Mouse (Mus musculus): ENCODE results near the gene Rapgef2. TPM values are rescaled to one million over a fixed set of nuclear protein-coding genes. Genes with fewer than 3 reads are reported as not detected.

Rapgef2 gene
- polyA plus RNA-seq, 1 experiment from 2014 or later, result 9.0 TPM

GRCm38 (mm10) chr3:79045251-79045650 is 241.1 kb downstream of the Rapgef2 start:
- Histone ChIP-seq H3K9ac (ENCODE audit: low read depth, low read length) (no peak overlapping the region), H3K9me3 (ENCODE audit: control insufficient read depth, low read length) (no peaks in the 10 kb centered on the region; the same call in 1 of the 2 replicates), H3K4me1 (ENCODE audit: control insufficient read depth, insufficient read depth, low read length) (no peaks in the 10 kb centered on the region), H3K4me2 (replicated peaks; ENCODE audit: low read depth, low read length) (no peak overlapping the region), H3K4me3 (ENCODE audit: low read length) (no peak overlapping the region), H3K27ac (ENCODE audit: low read depth, low read length) (no peak overlapping the region), H3K36me3 (ENCODE audit: control insufficient read depth, insufficient read depth, low read length) (no peaks in the 10 kb centered on the region), H3K27me3 (ENCODE audit: control insufficient read depth, insufficient read depth, low read length) (no peaks in the 10 kb centered on the region)
- 60% methylated on average over 5 of the region's 5 CpGs for WGBS
- no peak for ATAC-seq (ENCODE audit: low FRiP score, low TSS enrichment)

- no peak overlapping the region for H3K4me3 ChIP-seq (ENCODE audit: low read length)
- no peak overlapping the region for H3K4me2 ChIP-seq (replicated peaks; ENCODE audit: low read depth, low read length)
- 54% methylated on average over 3 of the region's 3 CpGs for WGBS
- H3K36me3 ChIP-seq (ENCODE audit: control insufficient read depth, insufficient read depth, low read length), result no peaks in the 10 kb centered on the region
- peak; percentile 68; the same call in 1 of the 2 replicates for ATAC-seq (ENCODE audit: low FRiP score, low TSS enrichment)
- H3K27ac ChIP-seq (ENCODE audit: low read depth, low read length), result no peak overlapping the region
- H3K9me3 ChIP-seq (ENCODE audit: control insufficient read depth, low read length), result no peaks in the 10 kb centered on the region; the same call in 1 of the 2 replicates
- no peaks in the 10 kb centered on the region for H3K27me3 ChIP-seq (ENCODE audit: control insufficient read depth, insufficient read depth, low read length)
- no peaks in the 10 kb centered on the region for H3K4me1 ChIP-seq (ENCODE audit: control insufficient read depth, insufficient read depth, low read length)
- no peak overlapping the region for H3K9ac ChIP-seq (ENCODE audit: low read depth, low read length)
Observed at GRCm38 (mm10) chr3:79042973-79043372, 243.3 kb downstream of the Rapgef2 start.

GRCm38 (mm10) chr3:79039666-79040450 is 246.5 kb downstream of the Rapgef2 start:
- H3K9ac ChIP-seq (ENCODE audit: low read depth, low read length), result no peak overlapping the region
- ATAC-seq (ENCODE audit: low FRiP score, low TSS enrichment), result no peak

GRCm38 (mm10) chr3:79039008-79039407 is 247.3 kb downstream of the Rapgef2 start:
- Histone ChIP-seq H3K4me1 (ENCODE audit: control insufficient read depth, insufficient read depth, low read length) (no peaks in the 10 kb centered on the region), H3K27me3 (ENCODE audit: control insufficient read depth, insufficient read depth, low read length) (no peaks in the 10 kb centered on the region), H3K27ac (ENCODE audit: low read depth, low read length) (no peak overlapping the region), H3K4me2 (replicated peaks; ENCODE audit: low read depth, low read length) (no peak overlapping the region), H3K9ac (ENCODE audit: low read depth, low read length) (no peak overlapping the region), H3K4me3 (ENCODE audit: low read length) (no peak overlapping the region), H3K9me3 (ENCODE audit: control insufficient read depth, low read length) (no peaks in the 10 kb centered on the region; the same call in 1 of the 2 replicates), H3K36me3 (ENCODE audit: control insufficient read depth, insufficient read depth, low read length) (no peaks in the 10 kb centered on the region)
- no peak for ATAC-seq (ENCODE audit: low FRiP score, low TSS enrichment)
- 72% methylated on average over 2 of the region's 2 CpGs for WGBS

More at GRCm38 (mm10) chr3:79039666-79040450, 246.5 kb downstream of the Rapgef2 start:
- Histone ChIP-seq H3K4me1 (ENCODE audit: control insufficient read depth, insufficient read depth, low read length) (no peaks in the 10 kb centered on the region), H3K4me3 (ENCODE audit: low read length) (no peak overlapping the region), H3K27me3 (ENCODE audit: control insufficient read depth, insufficient read depth, low read length) (no peaks in the 10 kb centered on the region), H3K27ac (ENCODE audit: low read depth, low read length) (no peak overlapping the region), H3K4me2 (replicated peaks; ENCODE audit: low read depth, low read length) (no peak overlapping the region), H3K36me3 (ENCODE audit: control insufficient read depth, insufficient read depth, low read length) (no peaks in the 10 kb centered on the region), H3K9me3 (ENCODE audit: control insufficient read depth, low read length) (no peaks in the 10 kb centered on the region; the same call in 1 of the 2 replicates)
- 60% methylated on average over 2 of the region's 2 CpGs for WGBS

GRCm38 (mm10) chr3:79034457-79034856 is 251.9 kb downstream of the Rapgef2 start:
- Histone ChIP-seq H3K27me3 (ENCODE audit: control insufficient read depth, insufficient read depth, low read length) (no peaks in the 10 kb centered on the region), H3K27ac (ENCODE audit: low read depth, low read length) (no peak overlapping the region), H3K4me1 (ENCODE audit: control insufficient read depth, insufficient read depth, low read length) (no peaks in the 10 kb centered on the region), H3K36me3 (ENCODE audit: control insufficient read depth, insufficient read depth, low read length) (no peaks in the 10 kb centered on the region), H3K4me3 (ENCODE audit: low read length) (no peak overlapping the region), H3K4me2 (replicated peaks; ENCODE audit: low read depth, low read length) (no peak overlapping the region), H3K9ac (ENCODE audit: low read depth, low read length) (no peak overlapping the region), H3K9me3 (ENCODE audit: control insufficient read depth, low read length) (no peaks in the 10 kb centered on the region)
- WGBS, result 95% methylated on average over 2 of the region's 2 CpGs
- ATAC-seq (ENCODE audit: low FRiP score, low TSS enrichment), result no peak

GRCm38 (mm10) chr3:79030855-79031254 is 255.5 kb downstream of the Rapgef2 start:
- Histone ChIP-seq H3K9ac (ENCODE audit: low read depth, low read length) (no peak overlapping the region), H3K27me3 (ENCODE audit: control insufficient read depth, insufficient read depth, low read length) (no peaks in the 10 kb centered on the region), H3K4me3 (ENCODE audit: low read length) (no peak overlapping the region), H3K36me3 (ENCODE audit: control insufficient read depth, insufficient read depth, low read length) (no peaks in the 10 kb centered on the region), H3K27ac (ENCODE audit: low read depth, low read length) (no peak overlapping the region), H3K9me3 (ENCODE audit: control insufficient read depth, low read length) (no peaks in the 10 kb centered on the region), H3K4me2 (replicated peaks; ENCODE audit: low read depth, low read length) (no peak overlapping the region), H3K4me1 (ENCODE audit: control insufficient read depth, insufficient read depth, low read length) (no peaks in the 10 kb centered on the region)
- ATAC-seq (ENCODE audit: low FRiP score, low TSS enrichment), result no peak
- 82% methylated on average over 4 of the region's 4 CpGs for WGBS

- H3K27me3 ChIP-seq (ENCODE audit: control insufficient read depth, insufficient read depth, low read length), result no peaks in the 10 kb centered on the region
- H3K36me3 ChIP-seq (ENCODE audit: control insufficient read depth, insufficient read depth, low read length), result no peaks in the 10 kb centered on the region
- no peak for ATAC-seq (ENCODE audit: low FRiP score, low TSS enrichment)
- H3K4me1 ChIP-seq (ENCODE audit: control insufficient read depth, insufficient read depth, low read length), result no peaks in the 10 kb centered on the region
- no peaks in the 10 kb centered on the region for H3K9me3 ChIP-seq (ENCODE audit: control insufficient read depth, low read length)
- 89% methylated on average over 14 of the region's 14 CpGs for WGBS
- H3K4me2 ChIP-seq (replicated peaks; ENCODE audit: low read depth, low read length), result no peak overlapping the region
- no peak overlapping the region for H3K9ac ChIP-seq (ENCODE audit: low read depth, low read length)
- H3K4me3 ChIP-seq (ENCODE audit: low read length), result no peak overlapping the region
- H3K27ac ChIP-seq (ENCODE audit: low read depth, low read length), result no peak overlapping the region
Observed at GRCm38 (mm10) chr3:79028153-79028878, 258.0 kb downstream of the Rapgef2 start.

- WGBS, result 56% methylated on average over 3 of the region's 3 CpGs
- no peak overlapping the region for H3K9ac ChIP-seq (ENCODE audit: low read depth, low read length)
- H3K4me3 ChIP-seq (ENCODE audit: low read length), result no peak overlapping the region
- H3K27me3 ChIP-seq (ENCODE audit: control insufficient read depth, insufficient read depth, low read length), result no peaks in the 10 kb centered on the region
- ATAC-seq (ENCODE audit: low FRiP score, low TSS enrichment), result no peak
- no peaks in the 10 kb centered on the region for H3K9me3 ChIP-seq (ENCODE audit: control insufficient read depth, low read length)
- no peaks in the 10 kb centered on the region for H3K4me1 ChIP-seq (ENCODE audit: control insufficient read depth, insufficient read depth, low read length)
- H3K36me3 ChIP-seq (ENCODE audit: control insufficient read depth, insufficient read depth, low read length), result no peaks in the 10 kb centered on the region
- H3K4me2 ChIP-seq (replicated peaks; ENCODE audit: low read depth, low read length), result no peak overlapping the region
- H3K27ac ChIP-seq (ENCODE audit: low read depth, low read length), result no peak overlapping the region
Observed at GRCm38 (mm10) chr3:79025983-79026382, 260.3 kb downstream of the Rapgef2 start.

GRCm38 (mm10) chr3:79023735-79024328 is 262.5 kb downstream of the Rapgef2 start:
- no peak overlapping the region for H3K4me3 ChIP-seq (ENCODE audit: low read length)
- H3K27ac ChIP-seq (ENCODE audit: low read depth, low read length), result no peak overlapping the region
- no peaks in the 10 kb centered on the region for H3K27me3 ChIP-seq (ENCODE audit: control insufficient read depth, insufficient read depth, low read length)
- H3K36me3 ChIP-seq (ENCODE audit: control insufficient read depth, insufficient read depth, low read length), result no peaks in the 10 kb centered on the region
- no peak for ATAC-seq (ENCODE audit: low FRiP score, low TSS enrichment)
- H3K4me2 ChIP-seq (replicated peaks; ENCODE audit: low read depth, low read length), result no peak overlapping the region
- H3K9ac ChIP-seq (ENCODE audit: low read depth, low read length), result no peak overlapping the region
- no peaks in the 10 kb centered on the region for H3K4me1 ChIP-seq (ENCODE audit: control insufficient read depth, insufficient read depth, low read length)
- WGBS, result 79% methylated on average over 6 of the region's 6 CpGs
- H3K9me3 ChIP-seq (ENCODE audit: control insufficient read depth, low read length), result no peaks in the 10 kb centered on the region
